Mouse (Mus musculus): ENCODE data around the gene Mthfs.
"Not testable (repeated sequence)": the region's sequence is repeated elsewhere in the genome, so short reads cannot be mapped to it uniquely, and the experiment has no call there.

DNA sequence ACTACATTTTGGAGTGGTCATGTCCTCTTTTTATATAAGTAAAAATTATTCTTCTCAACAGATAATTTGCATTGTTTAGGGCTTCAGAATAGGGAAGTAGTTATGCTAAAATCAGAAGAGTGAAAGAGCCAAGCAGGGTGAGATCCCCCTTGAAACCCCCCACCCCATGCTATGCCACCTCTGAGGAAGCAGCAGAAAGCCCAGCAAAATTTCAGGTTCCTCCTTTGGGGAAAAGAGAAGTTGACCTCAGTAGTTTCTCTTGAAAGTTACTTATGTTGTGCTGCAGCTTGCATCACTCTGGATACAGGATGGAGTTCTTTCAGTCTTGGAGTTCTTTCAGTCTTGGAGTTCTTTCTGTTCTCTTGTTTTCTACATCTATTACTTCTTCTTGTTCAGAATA lies 15.0 kb upstream of the Mthfs start:
- not testable (repeated sequence) for TF ChIP-seq CTCF (IDR thresholded peaks at IDR 0.05; ENCODE audit: borderline replicate concordance, insufficient read depth, low read depth, low read length); POLR2A (IDR thresholded peaks at IDR 0.05; ENCODE audit: borderline replicate concordance, insufficient read depth, low read length)
